Mouse (Mus musculus) cerebral cortex, adult 2 months (tissue): ENCODE results near the gene Vmn1r209.

Source experiments
- WGBS: fragments of 180-500 bp; shearing (Covaris S2); methylation state at CpG from one replicate; pipeline ENCODE4 v1.1.7; 2018; 5-methylcytosine and 5-hydroxymethylcytosine counted together

Gene Vmn1r209

DNA sequence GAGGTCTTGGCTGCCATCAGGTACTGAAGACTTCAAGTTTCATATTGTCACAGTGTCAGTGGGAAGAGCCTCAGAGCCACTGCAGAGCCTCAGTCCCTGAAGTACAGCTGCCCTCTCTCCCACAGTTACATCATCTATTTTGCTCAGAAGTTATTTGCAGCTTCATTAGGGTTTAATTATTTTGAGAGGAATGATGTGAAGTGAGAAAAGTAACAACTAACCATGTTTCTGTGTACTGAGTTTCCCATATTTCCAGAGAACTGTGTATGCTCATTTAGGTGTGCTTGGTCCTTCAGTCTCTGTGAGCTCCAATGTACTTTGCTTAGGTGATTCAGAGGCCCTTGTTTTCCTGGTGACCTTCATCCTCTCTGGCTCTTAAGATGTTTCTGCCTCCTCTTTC lies at the start of gene Vmn1r209:
TSS of gene Vmn1r209 (minus strand) at position 101 of the 400 bp plus-strand sequence.

GRCm38 (mm10) chr13:22857461-22857860 lies 48.0 kb upstream of the Vmn1r209 start, which contains the start of gene Vmn1r211:
Vmn1r211 (minus strand) TSS chr13:22857561.
- 67% methylated on average over 1 of the region's 1 CpGs for WGBS

DNA sequence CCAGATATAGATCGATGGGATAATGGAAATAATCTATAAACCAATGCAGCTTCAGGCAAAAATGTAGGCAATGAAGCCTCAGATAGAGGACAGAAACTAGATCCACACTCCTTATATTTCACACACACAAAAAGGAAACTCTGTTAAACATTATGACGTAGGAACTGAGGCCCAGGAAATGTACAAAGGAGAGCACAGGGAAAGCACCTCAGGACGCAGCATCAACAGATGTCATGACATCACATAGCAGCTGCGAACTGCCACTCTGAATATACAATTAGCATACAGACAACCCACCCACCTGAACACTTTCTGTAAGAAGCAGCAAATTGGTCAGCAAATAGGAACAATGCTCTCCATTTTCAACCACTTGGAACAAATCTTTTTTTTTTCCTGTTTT lies 45.3 kb upstream of the Vmn1r209 start:
- 66% methylated on average over 4 of the region's 4 CpGs for WGBS

DNA sequence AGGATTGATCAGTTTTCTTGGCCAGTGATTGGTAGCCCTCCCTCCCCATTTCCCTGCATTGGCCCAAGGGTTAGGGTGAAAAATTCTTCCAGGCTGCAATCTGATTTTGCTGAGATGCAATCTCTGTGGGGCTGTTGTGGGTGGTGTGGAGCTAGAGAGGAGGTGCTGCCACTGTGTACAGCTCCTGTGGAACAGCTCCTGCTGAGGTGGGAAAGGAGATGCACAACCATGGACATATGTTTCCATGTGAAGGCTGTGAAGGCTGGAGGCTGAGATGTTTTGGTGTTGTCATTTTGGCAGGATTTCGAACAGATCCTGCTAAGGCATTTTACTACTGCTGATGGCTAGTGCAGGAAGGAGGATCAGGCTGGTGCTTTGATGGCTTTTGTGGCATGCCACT lies 37.3 kb upstream of the Vmn1r209 start:
- 50% methylated on average over 1 of the region's 1 CpGs for WGBS

- WGBS: 72% methylated on average over 3 of the region's 3 CpGs
Measured at GRCm38 (mm10) chr13:22844304-22844703, 34.8 kb upstream of the Vmn1r209 start.

GRCm38 (mm10) chr13:22831248-22831647 lies 21.8 kb upstream of the Vmn1r209 start, which contains the start of gene Vmn1r210:
Vmn1r210 (minus strand) TSS chr13:22831348.
- WGBS: 73% methylated on average over 4 of the region's 4 CpGs

DNA sequence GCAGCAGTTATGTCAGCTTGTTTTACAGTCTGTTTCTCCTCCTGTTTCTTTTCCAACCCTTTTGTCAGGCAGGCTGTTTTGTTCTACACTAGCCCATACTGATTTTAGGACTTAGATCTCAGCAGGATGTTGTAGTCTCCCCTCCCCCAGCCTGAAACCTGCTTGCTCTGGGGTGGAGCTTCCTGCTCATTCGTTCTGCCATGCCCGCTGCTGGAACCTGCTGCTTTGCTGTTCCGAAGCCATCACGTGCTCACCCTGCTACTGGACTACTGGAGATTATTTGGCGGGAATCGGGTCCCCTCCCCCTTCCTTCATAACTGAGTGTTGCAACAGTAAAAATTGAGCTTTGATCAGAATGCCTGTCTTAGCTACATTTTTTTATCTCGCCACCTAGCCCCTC lies 19.9 kb upstream of the Vmn1r209 start:
- 48% methylated on average over 7 of the region's 7 CpGs for WGBS

- 94% methylated on average over 1 of the region's 1 CpGs for WGBS
Measured at GRCm38 (mm10) chr13:22821601-22822000, 12.1 kb upstream of the Vmn1r209 start.

DNA sequence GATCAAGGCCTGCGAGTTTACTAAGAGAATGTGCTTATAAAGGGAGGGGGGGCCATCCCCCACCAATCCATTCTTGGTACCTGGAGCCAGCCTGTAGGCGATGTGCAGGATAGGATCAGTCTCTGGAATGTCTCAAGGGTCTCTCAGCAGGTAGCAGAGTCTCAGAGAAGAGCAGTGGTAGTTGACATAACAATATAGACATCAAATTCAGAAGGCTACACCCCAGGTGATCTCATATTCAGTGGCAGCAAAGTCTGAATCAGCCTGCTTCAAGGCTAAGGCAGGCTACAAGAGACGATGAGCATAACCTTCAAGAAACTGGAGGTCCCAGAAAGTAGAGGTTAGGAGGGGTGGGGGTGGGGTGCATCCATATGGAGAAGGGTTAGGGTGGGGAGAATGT lies 21.4 kb downstream of the Vmn1r209 start:
- 85% methylated on average over 3 of the region's 3 CpGs for WGBS

GRCm38 (mm10) chr13:22777300-22777699 lies 32.2 kb downstream of the Vmn1r209 start, which contains the start of gene Vmn1r208:
Vmn1r208 (minus strand) TSS chr13:22777400.
- WGBS: no CpG with 5 or more reads among the region's 7 CpGs

- 88% methylated on average over 1 of the region's 2 CpGs for WGBS
Measured at GRCm38 (mm10) chr13:22771592-22771991, 37.9 kb downstream of the Vmn1r209 start.
